Mouse (Mus musculus) cerebellum, adult 2 months (tissue): Measurements from ENCODE around the gene Tspan5.

Experiments used
- CTCF ChIP-seq: fragments of 200-500 bp; IDR thresholded peaks from 2 replicates; pipeline ENCODE4 v1.5.1; 2011; ENCODE audit warnings: low read depth, mild to moderate bottlenecking, control low read depth, low read length, moderate library complexity, borderline replicate concordance; ENCODE audit not compliant: insufficient read depth
- POLR2A ChIP-seq: fragments of 200-500 bp; IDR thresholded peaks from 2 replicates; pipeline ENCODE4 v1.6.1; 2011; ENCODE audit warnings: low read length, control low read depth, borderline replicate concordance; ENCODE audit not compliant: insufficient read depth

GRCm38 (mm10) chr3:138819862-138820261 is 77.9 kb downstream of the Tspan5 start:
- TF ChIP-seq CTCF (no peak), POLR2A (no peak)
